Mouse (Mus musculus) monocyte, adult 2 months (primary cell): Measurements from ENCODE around the gene Srp54a.
A peak's percentile ranks its signal among the peaks of the same experiment; 100 is the strongest.
"Not testable (repeated sequence)": the region's sequence is repeated elsewhere in the genome, so short reads cannot be mapped to it uniquely, and the experiment has no call there.

Experiments
- DNase-seq, 2 experiments: peaks; one replicate each; pipeline ENCODE4 v3.0.0; 2022; ENCODE audit warnings: low spot score in 2 of 2, low read depth in 1 of 2

The Srp54a gene

DNA sequence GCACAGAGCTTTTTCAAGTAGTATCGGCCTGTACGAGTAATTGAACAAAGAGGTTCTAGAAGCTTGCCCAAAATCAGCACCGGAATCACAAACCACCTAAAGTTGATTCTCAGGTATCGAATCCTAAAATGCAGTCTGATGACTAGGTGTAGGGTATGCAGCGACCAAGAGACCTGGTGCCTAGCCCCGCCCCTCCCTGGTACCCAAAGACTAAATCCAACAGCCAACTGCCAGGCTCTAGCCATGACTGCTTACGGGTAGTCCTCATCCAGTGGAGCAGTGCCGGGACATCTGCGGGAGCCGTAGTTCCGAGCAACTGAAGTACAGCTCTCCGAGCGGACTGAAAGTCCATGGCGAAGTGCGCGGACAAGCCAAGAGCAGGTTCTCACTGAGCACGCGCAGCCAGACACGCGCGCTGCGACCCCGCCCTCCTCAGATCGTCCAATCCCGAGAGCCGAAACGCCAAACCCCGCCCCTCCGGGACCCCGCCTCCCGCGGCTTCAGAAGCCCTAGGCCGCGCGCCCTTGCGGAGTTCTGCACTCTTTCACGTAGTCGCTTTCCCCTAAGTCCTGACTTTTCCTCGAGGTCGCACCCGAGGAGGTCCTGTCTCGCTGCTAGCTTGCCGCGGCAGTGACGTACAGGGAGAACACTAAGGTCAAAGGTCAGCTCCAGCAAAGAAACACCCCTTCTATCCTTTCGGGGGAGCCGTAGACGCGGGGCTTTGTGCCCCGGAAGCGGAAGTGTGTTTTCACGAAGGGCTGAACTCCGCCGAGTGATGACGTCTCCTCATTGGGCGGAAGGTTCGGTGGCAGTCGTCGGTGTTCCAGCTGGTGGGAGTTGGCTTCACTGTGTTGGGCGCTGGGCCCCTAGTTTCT, at the start of gene Srp54a, which contains the start of gene 2700097O09Rik:
TSS of gene Srp54a (plus strand) at position 537 of the 875 bp plus-strand sequence.
TSS of gene 2700097O09Rik (minus strand) at position 385 of the 875 bp plus-strand sequence.
- DNase-seq, result peak; percentile 88 to 92

DNA sequence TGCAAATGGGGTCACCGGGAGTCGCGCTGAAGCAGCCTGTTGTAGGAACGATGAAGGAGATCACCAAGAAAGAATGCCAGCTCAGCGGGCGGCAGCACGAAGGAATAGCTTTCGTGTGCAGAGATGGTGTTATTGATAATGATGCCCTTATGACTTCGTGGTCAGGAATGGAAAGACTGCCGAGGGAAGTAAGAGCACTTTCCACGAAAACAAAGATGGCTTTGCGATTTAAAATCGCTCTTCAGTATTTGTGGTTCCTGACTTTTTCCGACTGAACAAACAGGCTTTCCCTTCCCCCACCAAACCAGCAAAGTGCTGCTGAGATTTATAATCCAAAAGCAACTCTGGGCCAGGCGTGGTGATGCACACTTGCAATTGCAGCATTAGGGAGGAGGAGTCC, 39.1 kb upstream of the Srp54a start:
- no peak for DNase-seq

DNA sequence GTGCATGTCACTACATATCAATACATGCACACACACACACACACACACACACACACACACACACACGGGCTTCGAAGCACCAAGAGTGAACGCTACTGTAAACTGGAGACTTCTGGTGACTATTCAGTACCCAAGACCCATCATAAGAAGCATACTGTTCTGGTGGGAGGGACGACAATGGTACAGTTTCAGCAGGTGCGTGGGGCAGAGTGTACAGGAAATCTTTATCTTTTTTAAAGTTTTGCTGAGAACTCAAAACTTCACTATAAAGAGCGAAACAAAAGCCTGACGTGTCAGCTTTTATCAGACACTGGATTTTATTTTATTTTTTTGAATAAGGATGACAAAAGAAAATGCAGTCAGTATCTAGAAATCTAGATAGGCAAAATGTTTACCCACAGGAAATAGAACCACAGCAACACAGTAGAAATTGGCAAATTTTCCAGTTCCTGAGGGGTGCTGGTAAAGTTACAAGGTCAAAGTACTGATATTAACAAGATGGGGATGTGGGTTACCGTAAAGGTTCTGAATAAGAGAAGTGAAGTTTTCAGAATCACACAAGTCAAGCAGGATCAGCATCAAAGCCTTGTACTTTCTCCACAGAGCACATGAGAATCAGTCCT, 30.2 kb upstream of the Srp54a start:
- no peak for DNase-seq

DNA sequence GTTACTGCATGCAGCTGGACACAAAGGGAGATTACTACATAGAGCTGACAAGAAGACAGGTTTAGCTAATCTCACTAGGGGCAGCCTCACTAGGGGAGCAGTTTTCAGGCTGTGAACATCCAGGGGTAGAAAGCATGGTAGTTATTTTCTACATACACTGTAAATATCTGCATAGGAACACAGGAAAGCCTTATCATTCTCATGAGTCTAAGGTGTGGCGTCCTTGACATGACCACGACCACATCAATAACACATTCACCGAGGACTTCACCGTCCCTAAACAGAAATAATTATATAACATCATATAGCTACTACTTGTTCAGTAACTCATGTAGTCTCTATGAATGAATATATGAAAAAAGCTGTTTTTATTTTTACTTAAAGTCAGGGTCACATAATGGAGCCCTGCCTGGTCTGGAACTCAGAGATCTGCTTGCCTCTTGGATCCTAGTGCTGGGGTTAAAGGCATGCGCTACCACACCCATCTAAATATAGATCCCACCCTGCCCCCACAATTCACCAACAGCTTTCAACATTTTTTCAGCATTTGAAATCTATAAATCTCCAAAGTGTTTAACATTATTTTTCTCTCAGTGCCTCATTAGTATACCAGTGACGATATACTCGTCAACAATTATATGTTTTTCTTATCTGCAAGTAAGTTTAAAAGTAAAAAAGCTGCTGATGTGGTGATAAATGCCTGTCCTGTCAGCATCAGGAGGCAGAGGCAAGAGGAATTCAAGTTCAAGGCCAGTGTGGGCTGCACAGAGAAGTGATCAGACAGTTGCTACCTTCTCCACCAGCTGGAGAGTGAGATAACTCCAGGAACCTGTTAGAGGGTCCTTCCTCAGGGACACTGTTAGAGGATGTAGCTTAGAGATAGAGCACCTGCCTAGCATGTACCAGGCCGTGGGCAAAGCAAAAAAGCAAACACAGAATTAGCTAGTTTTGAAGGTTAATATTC, 28.6 kb upstream of the Srp54a start:
- no peak for DNase-seq

DNA sequence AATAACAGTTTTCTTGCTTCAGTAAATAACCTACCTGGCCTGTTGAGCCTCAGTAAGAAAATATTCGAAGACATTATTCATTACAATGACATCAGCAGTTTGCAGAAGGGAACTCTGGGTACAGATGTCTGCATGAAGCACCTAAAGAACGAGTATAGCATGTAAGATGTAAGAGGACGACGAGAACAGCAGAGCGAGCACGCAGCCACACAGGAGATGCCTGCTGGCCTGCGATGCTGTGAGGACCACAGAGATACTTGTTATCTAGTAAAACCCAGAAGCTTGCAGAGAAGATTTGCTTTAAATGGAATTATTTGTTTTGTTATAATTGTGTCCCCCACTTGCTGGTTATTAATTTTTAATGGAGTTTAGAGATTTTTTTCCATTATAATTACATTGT, 26.8 kb upstream of the Srp54a start:
- no peak for DNase-seq

DNA sequence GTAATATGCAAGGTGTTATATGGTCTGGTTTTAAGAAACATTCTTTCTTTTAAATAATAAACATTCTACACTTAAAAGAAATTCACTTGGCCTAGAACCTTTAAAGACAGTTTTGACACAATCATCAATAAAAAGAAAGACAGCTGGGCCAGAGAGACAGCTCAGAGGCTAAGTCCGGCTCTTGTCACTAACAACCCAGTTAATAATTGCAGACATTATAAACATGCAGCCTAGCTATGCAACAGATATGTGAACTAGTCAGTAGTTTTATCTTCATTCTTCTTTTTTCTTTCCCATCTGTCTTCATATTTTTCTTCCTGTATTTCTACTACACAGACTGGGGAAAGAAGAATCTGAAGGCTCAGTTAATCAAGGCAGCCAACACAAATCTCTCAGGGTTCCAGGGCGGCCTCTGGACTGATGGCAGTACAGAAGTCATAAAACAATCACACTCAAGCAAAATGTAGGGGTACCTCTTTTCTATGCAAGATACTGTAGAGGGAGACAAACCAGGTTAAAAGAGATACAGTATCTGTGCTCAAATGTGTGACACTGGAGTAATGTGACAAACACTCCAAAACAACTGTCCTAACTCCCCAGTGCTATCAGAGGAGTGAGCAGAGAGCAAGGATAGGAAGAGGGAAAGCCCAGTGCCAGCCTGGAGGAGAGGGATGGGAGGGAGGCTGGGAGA, 25.4 kb upstream of the Srp54a start:
- no peak for DNase-seq

DNA sequence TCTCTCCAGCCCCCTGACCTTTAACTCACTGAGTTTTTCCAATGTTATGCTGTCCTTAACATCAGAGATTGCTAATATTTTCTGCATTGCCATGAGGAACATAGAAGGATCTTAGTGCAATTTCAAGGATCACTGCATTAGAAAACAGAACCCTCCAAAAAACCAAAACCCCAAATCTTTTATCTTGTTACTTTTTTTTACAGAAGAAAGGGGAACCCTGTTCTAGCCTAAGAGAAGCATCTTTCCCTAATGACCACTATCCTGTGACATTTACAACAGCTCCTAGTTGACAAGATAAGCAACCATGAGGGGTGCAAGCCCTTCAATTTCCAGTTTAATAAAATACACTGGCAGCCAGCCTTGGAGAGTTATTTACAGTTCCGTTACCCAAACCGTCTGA, 23.4 kb upstream of the Srp54a start:
- DNase-seq, result no peak

DNA sequence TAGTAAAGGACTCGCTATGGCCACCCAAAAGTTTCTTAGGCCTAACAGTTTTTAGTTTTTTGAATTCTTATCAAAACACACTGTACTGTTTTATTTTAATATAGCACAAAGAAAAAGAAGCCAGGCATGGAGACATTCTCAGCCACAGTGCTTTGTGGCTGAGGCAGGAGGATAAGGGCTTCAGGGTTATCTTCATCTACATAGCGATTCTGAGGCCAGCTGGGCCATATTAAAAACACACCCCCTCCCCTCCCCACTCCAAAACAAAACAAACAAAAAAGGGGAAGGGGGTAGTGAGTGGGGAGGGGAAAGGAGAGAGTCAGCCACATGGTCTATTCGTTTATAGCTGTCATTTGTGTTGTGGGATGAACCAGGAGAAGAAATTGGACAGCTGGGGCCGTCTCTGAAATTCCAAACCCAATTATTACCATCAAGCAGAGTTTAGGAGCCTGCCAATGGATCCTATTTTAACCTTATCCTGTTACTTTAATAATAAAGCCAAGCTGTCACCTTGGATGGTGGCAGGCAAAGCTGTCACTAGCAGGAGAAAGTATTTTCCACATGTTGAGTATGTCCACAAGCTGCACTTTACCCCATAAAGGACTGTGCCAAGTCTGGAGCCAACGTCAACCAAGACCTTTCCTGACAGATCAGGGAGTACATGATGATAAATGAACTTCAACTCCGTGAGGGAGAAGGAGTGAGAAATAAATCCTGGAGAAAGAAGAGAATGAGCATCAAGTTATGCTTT, 21.0 kb upstream of the Srp54a start:
- DNase-seq, result no peak

DNA sequence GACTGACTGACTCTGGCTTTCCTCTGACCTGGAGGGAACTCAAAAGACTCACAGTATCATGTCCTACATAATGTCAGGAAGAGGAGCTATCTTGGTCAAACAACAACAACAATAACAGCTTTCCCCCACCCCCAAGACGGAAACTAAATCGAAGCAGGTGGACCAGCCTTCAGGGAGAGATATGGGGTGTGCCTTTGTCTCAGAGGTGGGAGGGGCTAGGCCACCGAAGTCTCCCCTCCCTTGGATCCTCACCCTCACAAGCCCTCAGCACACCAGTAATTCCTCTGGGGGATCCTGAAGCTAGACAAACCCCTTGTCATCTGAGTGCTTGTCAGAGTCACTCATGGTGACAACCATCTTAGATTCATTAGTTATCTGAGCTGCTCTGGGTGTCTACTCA, 20.2 kb upstream of the Srp54a start:
- no peak for DNase-seq

DNA sequence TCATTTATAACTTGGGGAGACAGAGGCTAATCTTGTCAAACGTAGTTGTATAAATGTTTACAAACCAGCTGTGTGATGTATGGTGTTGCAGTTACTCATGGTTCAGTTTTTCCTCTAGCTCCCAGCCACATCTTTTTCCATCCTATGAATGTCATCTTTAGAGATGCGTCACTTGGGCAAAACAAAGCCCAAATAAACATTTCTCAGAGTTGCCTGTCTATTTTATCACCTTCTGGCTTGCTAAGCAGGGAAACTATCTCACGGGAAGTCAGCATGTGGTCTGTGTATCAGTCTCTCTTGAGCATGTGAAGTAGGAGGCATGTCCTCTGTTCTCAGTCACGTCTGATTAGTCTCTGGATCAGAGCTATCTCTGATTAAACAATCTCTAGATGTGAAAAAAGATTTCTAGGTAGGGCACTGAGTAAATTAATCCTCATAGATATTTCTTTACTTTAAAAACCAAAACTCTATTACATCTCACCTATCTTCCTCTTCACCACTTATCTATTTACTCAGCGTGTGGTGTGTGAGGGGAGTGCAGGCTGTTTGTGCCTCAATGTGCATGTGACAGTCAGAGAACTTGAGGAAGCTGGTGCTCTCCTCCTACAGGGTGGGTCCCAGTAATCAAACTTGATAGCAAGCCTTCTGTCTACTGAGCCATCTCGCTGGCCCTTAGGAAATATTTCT, 19.7 kb upstream of the Srp54a start:
- no peak for DNase-seq

DNA sequence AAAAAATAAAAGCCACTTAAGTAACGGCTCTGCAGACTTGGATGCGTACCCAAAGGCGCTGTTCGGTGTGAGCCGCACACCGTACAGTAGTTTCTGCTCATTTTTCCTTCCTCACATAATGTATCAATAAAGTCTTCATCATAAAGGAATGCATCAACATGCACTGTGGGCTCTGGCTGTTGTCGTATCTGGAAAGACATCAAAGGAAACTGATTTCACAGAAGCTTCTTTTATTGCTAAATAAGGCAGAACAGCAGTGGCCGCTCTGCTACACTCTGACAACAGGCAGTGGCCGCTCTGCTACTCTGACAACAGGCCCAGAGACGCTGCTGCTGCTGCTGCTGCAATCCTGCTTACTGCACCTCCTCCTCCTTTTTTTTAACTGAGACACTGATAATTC, 19.1 kb upstream of the Srp54a start:
- no peak for DNase-seq

DNA sequence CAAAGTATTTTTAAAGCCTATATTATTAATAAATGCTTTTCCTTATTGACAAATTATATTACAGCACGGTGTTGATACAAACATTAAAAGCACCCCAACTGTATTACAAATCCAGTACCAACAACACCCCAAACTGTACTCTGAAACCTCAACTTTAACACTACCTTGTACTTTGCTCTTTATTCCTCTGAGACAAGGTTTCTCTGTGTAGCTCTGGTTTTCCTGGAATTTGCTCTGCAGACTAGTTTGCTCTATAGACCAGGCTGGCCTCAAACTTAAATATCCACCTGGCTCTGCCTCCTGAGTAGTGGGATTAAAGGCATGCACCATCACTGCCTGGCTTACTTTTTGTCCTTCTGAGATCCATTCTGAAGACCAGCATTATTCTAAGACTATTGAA, 17.9 kb upstream of the Srp54a start:
- no peak for DNase-seq

DNA sequence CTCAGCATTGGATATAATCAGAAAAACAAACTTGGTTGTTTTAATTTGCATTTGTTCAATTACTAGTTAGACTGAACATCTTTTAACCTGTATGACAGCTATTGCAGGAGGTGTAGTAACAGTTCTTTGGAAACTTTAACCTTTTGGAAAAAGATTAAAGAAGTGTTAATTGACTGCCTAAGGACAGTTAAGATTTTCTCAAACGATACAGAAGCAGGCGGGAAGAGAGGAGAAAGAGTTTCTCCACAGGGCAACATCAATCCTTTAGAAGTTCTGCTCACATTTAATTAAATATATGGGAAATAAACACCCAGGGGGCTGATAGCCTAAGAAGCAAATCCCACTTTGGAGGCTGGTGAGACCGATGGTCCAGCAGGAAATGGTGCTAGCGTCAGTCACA, 7.6 kb upstream of the Srp54a start:
- no peak for DNase-seq

DNA sequence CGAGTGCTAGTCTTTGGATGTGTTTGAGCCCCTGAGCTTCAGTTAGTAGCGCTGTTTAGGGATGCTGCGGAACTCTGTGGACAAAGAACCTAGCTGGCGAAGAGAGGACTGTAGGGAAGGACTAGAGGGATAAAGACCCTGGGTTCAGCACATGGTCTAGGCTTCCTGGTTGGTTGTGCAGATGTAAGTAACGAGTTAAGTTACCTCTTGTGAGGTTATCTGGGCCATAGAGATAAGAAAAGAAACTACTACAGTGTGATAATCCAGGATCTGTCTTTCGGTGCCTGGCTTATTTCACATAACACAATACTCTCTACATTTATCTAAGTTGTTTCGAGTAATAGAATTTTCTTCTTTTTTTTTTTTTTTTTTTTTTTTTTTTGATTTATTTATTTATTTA, 6.4 kb upstream of the Srp54a start:
- DNase-seq, result no peak

DNA sequence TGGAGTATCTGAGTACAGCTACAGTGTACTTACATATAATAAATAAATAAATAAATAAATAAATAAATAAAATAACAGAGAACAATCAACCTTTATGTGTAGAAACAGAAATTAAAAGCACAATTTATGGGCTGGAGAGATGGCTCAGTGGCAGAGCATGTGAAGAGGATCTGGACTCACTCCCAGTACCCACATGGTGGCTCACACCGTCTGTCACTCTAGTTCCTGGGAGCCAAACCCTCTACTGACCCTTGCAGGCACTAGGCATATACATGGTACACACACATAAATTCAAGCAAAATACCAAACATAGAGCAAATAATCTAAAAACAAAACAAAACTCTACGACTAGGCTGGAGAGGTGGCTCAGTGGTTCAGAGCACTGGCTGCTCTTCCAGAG, 4.8 kb upstream of the Srp54a start:
- no peak for DNase-seq

DNA sequence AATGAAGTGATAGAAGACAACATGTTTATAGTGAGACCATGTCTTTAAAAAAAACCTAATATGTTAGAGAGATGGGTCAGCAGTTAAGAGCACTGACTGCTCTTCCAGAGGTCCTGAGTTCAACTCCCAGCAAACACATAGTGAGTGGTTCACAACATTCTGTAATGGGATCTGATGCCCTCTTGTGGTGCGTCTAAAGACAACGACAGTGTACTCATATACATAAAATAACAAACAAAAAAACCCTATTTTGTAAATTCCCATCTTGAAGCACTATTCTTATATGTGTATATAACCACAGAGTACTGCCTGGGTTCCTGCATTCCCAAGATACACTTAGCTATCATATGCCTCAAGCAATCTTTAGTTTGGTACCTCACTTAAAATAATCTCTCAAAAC, 1.4 kb upstream of the Srp54a start:
- DNase-seq, result not testable (repeated sequence)

DNA sequence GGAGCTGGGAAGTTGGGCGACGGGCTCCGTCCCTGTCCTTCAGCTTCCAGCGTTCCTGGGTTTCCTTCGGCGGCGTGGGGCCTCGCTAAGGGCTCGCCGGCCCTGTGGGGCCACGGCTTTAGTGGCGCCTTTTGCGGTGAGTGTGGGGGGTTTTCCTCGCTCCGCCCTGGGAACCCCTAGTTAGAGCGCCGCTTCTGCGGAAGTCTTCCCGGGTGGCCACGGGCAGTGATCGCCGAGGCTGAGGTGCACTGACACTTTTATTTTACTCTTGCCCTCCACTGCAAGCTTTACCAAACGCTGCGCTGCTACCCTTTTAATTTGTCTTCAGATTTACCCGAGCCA, 510 bp downstream of the Srp54a start:
- not testable (repeated sequence) for DNase-seq

DNA sequence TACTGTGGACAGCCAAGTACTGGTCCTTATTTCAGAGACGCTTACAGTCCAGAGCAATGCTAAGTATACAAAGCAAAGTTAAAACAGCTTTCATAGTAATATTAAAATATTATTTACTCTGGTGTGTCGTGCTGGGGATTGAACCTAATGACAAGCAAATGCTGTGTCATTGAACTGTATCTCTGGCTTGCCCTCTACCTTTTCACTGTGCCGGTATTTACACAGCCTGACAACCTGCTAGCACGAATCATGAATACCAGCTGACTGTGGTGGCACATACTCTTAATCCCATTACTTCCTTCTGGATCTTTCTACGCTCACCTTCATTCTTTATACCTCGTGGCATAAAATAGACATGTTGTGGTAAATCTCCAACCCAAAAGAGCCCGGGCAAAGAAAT, 12.1 kb downstream of the Srp54a start:
- DNase-seq, result not testable (repeated sequence)

DNA sequence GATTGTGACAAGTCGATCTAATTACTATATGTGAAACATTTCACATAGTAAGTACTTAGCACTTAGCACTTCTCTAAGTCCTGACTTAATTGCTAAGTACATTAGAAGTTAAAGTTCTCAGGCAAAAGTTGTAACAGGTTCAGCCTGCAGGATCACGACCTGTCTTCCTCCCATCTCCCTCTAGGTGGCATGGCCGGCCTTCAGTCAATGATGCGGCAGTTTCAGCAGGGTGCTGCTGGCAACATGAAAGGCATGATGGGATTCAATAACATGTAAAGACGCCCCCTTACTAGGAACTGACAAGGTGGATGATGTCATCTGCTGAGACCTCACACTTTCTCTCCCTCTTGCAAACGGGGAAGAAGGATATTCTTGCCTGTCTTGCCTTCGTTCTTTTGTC, 32.6 kb downstream of the Srp54a start:
- DNase-seq, result not testable (repeated sequence)

DNA sequence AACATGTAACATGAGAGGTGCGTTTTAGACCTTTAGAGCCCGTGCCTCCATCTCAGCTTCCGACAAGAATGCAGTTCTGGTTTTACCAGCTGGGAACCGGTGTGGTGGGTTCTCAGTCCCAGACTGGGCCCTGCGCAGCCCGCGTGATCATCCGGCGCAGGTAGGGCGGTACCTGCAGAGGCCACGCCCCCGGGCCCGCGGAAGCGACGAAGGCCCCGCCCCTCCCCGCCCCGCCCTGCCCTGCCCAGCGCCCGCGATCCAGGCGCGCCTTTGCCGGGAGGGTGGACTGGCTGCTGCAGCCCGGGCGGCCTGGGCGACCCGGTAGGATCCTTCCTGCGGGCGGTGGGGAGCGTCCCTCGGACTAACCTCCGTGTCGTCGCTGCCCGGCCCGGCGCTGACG, 44.2 kb downstream of the Srp54a start, which contains the start of gene Fam177a:
TSS of gene Fam177a (plus strand) at position 228 of the 400 bp plus-strand sequence.
- not testable (repeated sequence) for DNase-seq
